Mouse (Mus musculus): ENCODE measurements at regions not wholly inside any gene's neighbourhood (a gene's known extent, or its start where the extent isn't known, plus 50 kb on each side); places are given as distances from the start of the nearest gene placed in this dataset.

DNA sequence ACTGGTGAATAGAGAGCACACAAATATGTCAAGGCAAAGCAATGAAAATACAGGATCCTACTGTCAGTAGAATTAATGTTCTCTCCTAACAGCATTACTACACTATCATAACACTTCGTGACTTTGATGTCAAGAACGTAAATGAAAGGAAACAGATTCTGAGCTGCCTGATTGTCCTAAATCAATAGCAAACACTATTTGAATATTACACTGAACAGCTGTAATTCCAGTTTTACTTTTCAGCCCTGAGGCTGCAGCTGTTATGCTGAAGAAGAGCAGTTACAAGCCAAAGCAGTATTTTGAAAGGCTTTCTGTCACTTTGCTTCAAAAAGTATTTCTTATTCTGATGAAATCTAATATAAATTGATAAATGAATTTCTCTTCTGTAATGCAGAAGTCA lies 828.7 kb upstream of the Adgrl2 start:
- DNase-seq (ENCODE audit: low read depth, low spot score): no peak

DNA sequence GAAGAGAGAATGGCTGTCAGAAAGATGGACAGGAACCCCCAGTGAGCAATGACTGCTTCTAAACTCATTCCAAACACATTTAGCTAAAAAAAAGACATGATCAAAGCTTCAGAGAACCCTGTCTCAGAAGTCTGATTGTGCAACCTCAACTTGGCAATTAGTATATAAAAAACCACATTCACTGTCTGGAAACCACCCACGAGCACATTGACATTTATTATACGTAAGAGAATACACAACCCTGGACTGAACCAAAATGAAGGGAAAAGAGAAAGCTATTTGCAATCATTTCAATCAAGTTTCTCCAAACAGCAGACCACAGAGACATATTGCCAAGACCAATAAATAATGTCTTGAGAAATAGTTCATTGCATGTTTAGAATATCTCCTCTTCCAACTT lies 820.7 kb upstream of the Adgrl2 start:
- DNase-seq (ENCODE audit: low read depth, low spot score): no peak

DNA sequence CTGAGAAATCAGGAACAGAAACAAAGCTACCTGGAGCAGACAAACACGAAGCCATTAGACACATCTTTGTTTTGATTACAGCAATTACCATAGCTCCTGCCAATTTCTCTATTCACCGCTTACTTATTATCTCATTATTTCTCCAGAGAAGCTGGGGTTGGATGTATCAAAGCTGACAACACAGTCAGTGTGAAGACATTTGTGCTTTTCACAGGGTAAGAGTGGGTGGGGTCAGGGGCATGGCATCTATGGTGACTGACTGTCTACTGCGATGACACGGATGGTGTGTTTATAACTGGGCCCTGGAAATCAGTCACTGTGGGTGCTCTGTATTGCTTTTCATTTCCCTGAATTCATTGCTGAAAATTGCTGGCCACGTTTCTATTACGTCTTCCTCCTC lies 815.0 kb upstream of the Adgrl2 start:
- no peak for DNase-seq (ENCODE audit: low read depth, low spot score)

DNA sequence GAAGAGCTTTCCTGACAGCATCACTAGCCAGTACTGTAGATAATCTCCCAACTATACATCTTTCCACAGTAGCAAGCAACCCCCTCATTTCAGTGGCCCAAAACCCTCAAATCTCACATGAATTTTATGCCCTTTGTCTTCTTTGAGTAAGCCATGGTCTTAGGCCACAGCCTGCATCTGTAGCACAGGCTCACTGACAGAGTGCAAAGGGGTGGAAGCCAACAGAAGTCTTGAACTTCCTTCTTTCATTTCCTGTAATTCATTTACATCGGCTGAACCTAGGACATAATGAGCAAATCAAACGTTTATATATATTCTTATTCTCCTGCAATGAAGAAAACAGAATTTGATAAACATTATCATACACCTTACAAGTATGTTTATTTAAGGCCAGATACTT lies 805.8 kb upstream of the Adgrl2 start:
- no peak for DNase-seq (ENCODE audit: low read depth, low spot score)

DNA sequence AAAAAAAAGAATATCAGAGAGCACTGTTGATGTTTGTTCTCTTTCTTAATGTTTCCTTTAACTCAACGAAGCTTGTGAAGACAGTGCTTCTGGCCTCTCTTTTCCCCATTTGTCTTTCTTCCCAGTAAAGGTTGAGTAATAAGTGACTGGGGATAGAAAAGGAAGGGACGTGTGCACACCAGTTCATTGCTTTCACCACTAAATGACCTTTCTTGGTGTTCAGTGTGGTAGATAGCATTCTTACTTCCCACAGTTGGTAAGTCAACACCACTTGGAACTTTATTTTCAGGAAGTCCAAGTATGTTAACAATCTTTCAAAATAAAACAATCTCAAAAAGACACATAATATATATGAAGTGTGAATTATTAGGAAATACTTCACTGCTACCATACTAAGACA lies 801.2 kb upstream of the Adgrl2 start:
- no peak for DNase-seq (ENCODE audit: low read depth, low spot score)

DNA sequence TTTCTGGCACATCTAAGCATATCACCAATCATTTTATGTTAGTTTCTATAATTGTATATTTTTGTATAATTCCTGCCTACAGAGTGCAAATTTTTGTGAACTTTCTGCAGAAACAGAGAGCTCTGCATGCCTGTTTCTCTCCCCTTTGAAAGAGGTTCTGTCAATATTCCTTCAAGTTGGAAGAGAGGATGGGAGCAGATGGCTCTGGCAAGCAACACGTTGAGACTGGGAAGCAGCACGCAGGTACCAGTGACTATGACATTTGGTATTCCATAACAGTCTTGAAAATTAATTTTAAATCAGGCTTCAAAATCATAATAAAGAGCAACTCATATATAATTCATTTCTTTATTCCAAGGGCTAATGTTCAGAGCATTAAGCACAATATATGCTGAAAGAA lies 795.7 kb upstream of the Adgrl2 start:
- DNase-seq (ENCODE audit: low read depth, low spot score): no peak

DNA sequence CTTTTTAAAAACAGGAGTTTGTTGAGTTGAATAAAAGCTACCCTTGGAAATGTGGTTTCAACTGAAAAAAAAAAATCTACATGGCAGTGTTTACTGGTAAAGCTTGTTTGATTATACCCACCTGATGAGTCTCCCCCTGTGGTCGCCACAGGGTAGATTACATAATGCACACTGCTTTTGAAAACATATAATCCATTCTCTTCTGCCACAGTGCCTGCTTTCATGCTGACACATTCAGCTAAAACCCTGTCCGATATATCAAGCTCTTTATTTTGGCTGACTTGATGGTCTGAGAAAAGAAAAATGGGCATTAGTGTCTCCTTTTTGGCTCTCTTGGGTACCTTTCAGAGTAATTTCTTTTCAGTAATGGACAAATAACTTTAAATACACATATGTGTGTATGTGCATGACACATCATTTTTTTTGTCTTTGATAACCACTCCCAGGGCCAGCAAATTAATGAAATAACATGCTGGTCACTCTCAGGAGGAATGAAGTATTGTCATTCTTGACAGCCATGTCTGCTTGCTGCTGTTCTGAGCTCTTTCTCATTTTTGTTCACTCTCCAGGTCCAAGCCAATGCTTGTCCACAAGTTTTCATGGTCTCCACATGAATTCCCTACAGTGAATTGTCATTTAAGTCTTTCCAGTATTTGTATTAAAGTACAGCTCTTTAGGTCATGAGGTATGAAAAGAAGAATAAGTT lies 793.7 kb upstream of the Adgrl2 start:
- no peak for DNase-seq (ENCODE audit: low read depth, low spot score)

DNA sequence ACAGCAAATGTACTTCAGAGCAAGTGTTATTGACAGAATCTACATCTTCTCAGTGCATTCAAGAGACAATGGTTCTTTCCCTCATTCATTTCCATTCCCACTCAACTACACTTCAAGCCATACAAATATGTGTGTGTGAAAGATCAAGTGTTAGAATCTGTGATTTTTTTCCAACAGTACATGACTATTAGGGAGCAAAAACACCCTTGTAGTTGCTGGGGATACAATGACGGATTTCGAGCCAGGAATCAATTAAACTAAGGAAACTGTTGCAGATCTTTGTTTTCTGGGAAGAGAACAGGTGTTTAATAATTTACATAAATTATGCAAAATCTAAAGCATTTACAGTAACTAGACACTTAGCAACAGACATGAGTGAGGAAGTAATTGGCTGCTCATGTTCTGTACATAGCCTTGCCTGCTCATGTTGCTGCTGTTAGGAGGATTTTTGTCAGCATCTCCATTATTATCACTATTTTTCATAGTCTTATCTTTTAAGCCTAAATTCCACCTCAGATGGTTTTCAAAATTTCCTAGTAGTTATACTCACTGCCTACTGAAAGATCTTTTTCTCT lies 777.6 kb upstream of the Adgrl2 start:
- DNase-seq (ENCODE audit: low read depth, low spot score): no peak

DNA sequence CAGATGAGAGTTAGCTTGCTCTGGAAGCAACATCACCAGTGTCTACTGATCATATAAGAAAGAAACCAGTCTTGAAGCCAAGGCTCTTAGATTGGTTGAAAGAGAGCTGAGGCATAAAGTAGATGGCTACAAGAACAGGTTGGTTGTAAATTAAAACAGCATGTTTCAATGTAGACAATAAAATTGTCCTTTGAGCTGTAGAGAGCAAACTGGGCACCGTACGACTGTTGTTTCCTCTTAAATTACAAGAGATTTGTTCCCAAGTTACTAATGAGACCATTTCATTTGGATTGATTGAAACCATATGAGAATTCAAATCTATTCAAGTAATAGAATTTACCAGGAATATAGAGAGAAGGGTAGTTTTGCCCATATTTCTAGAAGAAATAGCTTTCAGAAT lies 770.9 kb upstream of the Adgrl2 start:
- no peak for DNase-seq (ENCODE audit: low read depth, low spot score)

DNA sequence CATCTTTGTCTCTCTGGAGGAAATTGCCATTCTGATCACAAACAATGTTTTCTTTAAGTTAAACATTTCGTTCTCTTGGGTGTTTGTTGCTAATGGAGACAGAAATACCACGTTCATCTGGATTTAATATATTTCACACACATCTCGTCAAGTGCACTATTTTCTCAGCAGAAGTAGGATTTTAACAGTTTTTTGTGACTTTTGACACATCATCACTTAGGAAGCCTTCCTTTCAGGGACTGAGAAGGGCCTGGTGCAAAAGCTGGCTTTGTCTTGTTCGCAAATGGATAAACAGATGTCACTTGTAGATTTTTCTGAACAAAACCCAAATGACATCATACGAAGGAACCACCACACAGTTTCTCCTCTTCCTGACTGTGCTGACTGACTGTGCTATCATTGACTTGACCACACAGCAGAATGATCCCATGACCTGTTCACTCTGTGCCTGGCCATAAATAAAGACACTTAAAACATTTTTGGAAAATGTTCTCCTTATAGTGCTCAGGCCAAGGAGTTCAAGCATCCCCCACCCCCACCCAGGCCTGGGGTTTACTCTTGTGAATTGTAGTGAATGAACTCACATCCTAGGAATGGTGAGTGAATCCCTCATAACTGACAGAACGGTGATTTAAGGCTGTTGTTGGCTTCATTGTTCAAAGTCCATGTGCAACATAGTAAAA lies 767.7 kb upstream of the Adgrl2 start:
- DNase-seq (ENCODE audit: low read depth, low spot score): no peak

DNA sequence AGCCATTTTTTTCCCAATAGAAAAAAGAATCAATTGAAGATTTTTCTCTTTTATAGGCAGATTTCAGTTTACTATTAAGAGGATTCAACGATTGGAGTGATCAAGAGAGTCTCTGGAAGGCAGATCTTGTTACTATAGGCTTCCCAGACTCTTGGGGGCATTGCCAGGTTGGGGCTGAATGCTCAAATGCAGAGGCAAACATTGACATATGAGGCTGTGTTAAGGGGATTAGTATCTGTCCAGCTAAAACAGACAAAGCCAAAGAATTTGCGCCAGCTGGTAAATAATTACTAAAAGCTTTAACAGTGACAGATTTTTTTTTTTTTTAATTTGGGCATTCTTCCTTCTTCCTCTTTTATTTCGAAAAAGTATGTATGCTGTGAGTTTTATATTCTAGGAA lies 745.7 kb upstream of the Adgrl2 start:
- no peak for DNase-seq (ENCODE audit: low read depth, low spot score)

DNA sequence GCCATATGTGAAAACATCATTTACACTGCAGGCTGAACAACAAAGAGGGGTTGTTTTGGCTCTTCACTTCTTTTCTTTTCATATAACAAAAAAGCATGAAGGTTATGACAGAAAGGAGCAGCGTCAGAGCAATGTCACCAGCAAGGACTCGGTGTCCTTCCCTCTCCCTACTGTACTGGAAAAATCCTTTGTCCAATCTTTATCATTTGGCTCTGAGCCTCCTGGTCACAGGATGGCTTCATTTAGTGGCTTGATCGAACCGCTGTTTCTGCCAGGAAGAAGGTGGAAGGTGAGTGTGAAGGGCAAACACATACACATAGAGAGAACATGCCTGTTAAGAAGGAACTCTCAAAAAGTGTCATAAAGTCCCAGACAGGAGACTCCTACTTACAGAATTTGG lies 735.9 kb upstream of the Adgrl2 start:
- DNase-seq (ENCODE audit: low read depth, low spot score): no peak

DNA sequence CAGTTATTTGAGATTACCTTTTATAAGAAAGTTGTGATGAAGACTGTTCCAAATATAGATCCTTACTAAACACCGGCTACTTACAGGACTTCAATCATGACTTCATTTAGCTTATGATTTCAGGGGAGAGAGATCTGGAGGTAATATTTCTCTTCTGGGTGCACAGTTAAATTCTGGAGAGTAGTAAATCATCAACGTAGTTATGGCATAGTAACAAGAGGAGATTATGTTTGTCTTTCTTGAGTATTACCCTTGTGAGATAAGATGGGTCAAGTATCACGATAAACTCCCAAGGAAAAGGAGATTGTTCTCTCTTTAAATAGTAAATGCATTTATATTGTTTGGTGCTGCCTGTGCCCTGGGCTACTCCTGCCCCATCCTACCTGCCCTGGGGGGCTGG lies 734.5 kb upstream of the Adgrl2 start:
- DNase-seq (ENCODE audit: low read depth, low spot score): no peak

DNA sequence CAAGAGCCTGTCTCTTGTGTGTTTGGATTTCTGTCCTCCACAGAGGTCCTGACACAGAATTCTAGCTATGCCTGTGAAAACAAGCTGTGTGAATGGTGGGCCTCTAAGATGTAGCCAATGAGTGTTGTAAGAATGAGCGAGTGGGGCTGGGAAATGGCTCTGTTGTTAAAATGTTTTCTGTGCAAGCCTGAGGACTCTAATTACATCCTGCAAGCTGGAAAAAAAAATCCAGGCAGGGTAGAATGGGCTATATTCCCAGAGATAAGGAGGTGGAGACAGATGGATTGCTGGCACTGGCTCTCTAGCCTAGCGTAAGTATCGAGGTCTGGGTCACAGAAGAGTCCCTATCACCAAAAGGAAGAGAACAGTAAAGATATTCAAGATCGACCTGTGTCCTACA lies 731.5 kb upstream of the Adgrl2 start:
- no peak for DNase-seq (ENCODE audit: low read depth, low spot score)

DNA sequence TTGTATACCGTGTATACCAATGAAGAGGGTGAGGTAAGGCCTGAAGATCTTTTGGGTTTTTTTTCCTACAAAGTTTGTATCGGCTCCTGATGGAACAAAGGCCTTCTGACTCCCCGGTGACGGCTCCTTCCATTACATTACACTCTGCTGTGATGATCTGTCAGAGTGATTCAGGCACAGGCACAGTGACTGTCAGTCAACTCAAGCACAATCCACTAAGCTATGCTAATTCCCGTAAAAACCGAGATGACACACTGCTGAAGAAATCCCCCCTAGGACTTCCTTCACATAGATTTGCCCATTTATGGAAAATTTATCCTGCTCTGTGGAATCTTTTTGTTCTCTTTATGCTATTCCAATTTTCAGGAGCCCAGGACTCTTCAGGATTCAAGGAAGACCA lies 730.0 kb upstream of the Adgrl2 start:
- DNase-seq (ENCODE audit: low read depth, low spot score): no peak

DNA sequence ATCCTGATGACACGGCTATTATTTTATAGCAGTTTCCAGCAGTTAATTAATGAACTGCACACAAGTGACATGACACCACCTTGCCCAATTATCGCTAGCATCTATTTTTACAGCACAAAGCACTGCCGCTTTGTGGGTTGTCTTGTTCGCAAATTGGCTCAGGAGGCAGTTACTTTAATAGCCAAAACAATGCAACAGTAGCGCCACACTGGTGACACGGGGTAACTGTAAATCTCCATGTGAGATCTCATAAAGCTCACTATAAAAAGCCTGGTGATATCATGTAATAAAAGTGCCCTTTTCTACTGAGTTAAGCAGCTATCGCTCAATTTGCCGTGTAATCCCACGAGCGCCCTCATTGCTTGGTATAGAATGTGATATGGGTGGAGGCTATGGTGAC lies 715.4 kb upstream of the Adgrl2 start:
- DNase-seq (ENCODE audit: low read depth, low spot score): no peak

DNA sequence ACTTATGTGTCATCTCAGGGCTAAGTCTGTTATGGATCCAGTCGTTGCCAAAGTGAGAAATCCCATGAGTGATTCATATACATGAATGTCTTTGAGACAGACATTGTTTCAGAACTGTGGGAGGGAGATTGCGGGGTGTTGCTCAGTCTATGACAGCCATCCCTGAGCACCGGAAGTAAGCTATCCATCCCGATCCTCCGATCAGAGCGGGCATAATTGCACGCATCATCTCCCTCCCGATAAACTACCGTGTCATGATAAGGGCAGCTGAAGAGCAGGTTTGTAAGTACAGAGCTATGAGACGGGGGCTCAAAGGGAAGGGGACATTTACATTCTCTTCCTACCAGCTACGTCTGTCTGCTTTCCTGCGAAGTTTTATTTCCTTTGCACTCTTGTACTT lies 715.0 kb upstream of the Adgrl2 start:
- no peak for DNase-seq (ENCODE audit: low read depth, low spot score)

DNA sequence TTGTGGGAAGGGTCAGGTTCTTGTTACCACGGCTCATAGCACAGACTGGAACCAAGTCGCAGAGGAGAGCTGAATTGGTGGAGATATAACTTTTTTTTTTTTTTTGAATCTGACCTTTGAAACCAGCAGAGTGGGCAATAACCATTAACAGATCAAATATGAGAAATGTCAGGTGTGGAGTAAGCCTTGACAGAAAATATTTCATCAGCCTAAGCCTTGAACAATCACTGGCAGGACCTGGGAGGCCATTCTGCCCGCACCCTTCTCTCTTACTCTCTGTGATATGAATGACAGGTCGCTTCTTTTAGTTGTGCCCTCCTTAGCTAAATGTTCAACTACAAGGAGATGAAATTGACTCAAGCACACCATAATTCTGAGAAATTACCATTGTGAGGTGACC lies 714.1 kb upstream of the Adgrl2 start:
- DNase-seq (ENCODE audit: low read depth, low spot score): no peak

DNA sequence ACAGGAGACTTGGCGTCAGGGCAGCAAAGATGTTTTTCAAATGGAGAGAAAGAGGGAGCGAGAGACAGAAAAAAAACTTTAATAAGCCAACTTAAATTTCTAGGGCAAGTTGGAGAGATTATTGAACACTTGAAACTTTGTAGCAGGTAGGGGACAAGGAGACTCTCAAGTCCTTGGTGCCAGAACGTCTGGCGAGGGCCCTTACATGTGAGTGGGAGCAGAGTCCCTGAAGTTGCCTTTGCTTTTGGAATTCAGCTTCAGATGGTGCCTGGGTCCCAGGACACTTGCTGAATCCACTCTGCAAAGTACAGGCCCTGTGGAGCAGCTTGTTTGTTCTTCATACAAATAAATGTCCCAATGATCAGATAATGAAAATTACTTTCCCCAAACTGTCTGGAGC lies 693.2 kb upstream of the Adgrl2 start:
- DNase-seq (ENCODE audit: low read depth, low spot score): no peak

DNA sequence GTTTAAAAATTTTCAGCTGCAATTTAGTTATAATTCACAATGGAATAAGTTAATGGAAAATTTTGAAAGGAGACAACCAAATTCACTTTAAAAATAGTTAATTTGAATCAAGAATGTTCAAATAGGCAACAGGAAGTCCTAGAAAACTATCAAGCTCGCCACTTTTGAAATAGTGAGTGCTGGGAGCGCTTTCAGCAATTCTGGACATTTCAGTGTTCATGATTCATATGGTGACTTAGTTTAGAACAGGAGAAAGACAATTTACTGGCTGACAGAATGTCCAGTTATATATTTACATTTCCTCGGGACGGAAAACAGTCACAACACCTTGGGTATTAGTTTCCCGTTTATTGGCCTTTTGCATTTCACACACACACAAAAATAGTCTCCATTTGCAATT lies 691.9 kb upstream of the Adgrl2 start:
- DNase-seq (ENCODE audit: low read depth, low spot score): no peak

DNA sequence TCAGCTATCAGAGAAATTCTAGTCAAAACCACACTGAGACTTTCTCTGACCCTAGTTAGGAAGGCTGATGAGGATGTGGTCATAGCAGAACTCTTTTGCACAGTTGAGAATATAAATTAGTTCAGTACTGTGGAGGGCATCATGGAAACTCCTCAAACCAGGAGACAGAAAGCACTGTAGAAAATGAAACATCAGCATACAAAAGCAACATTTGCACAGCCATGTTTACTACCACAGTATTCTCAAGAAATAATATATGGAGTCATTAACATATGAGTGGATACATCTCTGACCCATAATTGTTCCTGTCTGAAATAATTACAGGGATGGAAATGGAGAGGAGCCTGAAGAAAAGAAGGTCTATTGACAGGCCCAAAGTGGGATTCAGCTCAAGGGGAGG lies 683.6 kb upstream of the Adgrl2 start:
- DNase-seq (ENCODE audit: low read depth, low spot score): no peak

DNA sequence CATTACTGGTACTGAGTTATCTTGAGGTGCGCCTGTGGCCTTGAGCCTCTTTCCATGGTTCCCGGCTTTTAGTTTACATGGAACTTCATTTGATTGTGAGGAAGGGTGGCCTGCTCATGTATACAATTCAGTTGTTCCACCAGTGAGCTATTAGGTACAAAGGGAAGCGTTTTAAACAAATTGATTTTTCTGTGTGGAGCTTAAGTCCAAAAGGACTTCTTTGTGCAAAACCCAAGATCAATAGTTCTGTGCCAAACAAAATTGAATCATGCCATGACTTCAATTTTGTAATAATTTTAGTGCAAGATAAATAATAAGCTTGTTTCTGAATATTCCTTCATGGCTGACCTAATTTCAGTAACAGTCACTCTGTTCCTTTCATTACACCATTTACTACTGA lies 674.3 kb upstream of the Adgrl2 start:
- no peak for DNase-seq (ENCODE audit: low read depth, low spot score)

DNA sequence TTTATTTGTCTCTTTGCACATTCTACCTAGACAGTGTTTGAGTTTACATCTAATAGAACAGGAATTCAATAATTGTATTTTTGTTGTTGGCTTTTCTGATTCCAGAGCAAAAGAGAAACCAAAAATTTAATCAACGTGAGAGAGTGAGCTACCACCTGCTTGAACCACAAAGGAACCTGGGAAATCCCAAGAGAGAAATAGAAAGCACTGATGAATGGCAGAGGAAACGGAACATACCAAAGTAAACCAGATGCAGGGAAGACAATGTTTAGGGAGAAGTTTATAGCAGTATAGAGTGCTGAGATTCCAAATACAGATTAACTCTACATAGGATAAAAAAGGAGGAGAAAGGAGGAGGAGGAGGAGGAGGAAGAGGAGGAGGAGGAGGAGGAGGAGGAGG lies 648.0 kb upstream of the Adgrl2 start:
- no peak for DNase-seq (ENCODE audit: low read depth, low spot score)

Data from embryo, embryonic 11.5 days (tissue).